Mouse (Mus musculus): ENCODE measurements around the gene Olfr728. TPM values are rescaled to one million over a fixed set of nuclear protein-coding genes. Genes with fewer than 3 reads are reported as not detected.

The Olfr728 gene
- not detected in 2 replicates for polyA plus RNA-seq (2015; fragmentation: Nextera tagmentation; extraction: Ambion mirVana)

- DNase-seq (ENCODE audit: low spot score) = no peak
Observed at GRCm38 (mm10) chr14:50142580-50142979, at the start of gene Olfr728. Gene Olfr728, minus strand, starts transcription at chr14:50142680.

GRCm38 (mm10) chr14:50188098-50188497 lies 45.6 kb upstream of the Olfr728 start, which contains the start of gene Olfr730:
Gene Olfr730, minus strand, starts transcription at chr14:50188198.
- no peak for DNase-seq (ENCODE audit: low spot score)

- no peak for DNase-seq (ENCODE audit: low spot score)
Observed at GRCm38 (mm10) chr14:50152810-50153209, 10.3 kb upstream of the Olfr728 start, which contains the start of gene Olfr729. Gene Olfr729, minus strand, starts transcription at chr14:50152910.

GRCm38 (mm10) chr14:50122886-50123285 lies 19.6 kb downstream of the Olfr728 start, which contains the start of gene Olfr727:
Gene Olfr727, plus strand, starts transcription at chr14:50123186.
- no peak for DNase-seq (ENCODE audit: low spot score)

DNA sequence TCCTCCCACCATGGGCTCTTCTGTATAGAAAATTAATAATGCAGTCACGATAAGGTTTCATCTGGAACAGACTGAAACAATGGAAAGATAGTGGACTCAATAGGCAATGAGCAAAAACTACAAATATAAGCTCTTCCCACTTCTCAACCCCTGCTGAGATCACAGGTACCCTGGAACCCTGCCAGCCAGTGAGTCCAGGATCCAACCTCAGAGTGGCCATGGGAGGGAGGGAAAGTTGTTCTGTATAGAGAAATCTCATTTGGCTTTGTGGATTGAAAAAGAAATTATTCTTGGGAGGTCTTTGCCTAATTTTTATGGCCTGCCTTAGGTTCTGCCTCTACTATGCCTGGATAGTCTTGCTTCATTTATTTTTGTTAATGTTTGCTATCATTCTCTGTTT lies 51.6 kb downstream of the Olfr728 start, which contains the start of gene Olfr726:
Olfr726 (minus strand) TSS at position 101 of the 400 bp plus-strand sequence.
- DNase-seq (ENCODE audit: low spot score) = no peak

Other genes starting within 250 kb of the Olfr728 start
- gene Olfr722, start 240.7 kb downstream of the Olfr728 start, polyA plus RNA-seq (2015; fragmentation: Nextera tagmentation; extraction: Ambion mirVana) = not detected in 2 replicates
- gene Olfr723, start 210.9 kb downstream of the Olfr728 start, polyA plus RNA-seq (2015; fragmentation: Nextera tagmentation; extraction: Ambion mirVana) = not detected in 2 replicates
- gene Olfr724, start 179.4 kb downstream of the Olfr728 start, polyA plus RNA-seq (2015; fragmentation: Nextera tagmentation; extraction: Ambion mirVana) = not detected in 2 replicates
- gene Olfr725, start 102.3 kb downstream of the Olfr728 start, polyA plus RNA-seq (2015; fragmentation: Nextera tagmentation; extraction: Ambion mirVana) = not detected in 2 replicates
- gene Olfr726, start 51.7 kb downstream of the Olfr728 start, polyA plus RNA-seq (2015; fragmentation: Nextera tagmentation; extraction: Ambion mirVana) = not detected in 2 replicates
- gene Olfr727, start 19.5 kb downstream of the Olfr728 start, polyA plus RNA-seq (2015; fragmentation: Nextera tagmentation; extraction: Ambion mirVana) = not detected in 2 replicates
- not detected in 2 replicates for gene Olfr729, start 10.2 kb upstream of the Olfr728 start, polyA plus RNA-seq (2015; fragmentation: Nextera tagmentation; extraction: Ambion mirVana)
- not detected in 2 replicates for gene Olfr730, start 45.5 kb upstream of the Olfr728 start, polyA plus RNA-seq (2015; fragmentation: Nextera tagmentation; extraction: Ambion mirVana)
- not detected in 2 replicates for gene Olfr731, start 99.2 kb upstream of the Olfr728 start, polyA plus RNA-seq (2015; fragmentation: Nextera tagmentation; extraction: Ambion mirVana)
- not detected in 2 replicates for gene Olfr732, start 141.5 kb upstream of the Olfr728 start, polyA plus RNA-seq (2015; fragmentation: Nextera tagmentation; extraction: Ambion mirVana)
- not detected in 2 replicates for gene Olfr733, start 158.8 kb upstream of the Olfr728 start, polyA plus RNA-seq (2015; fragmentation: Nextera tagmentation; extraction: Ambion mirVana)
- gene Olfr734, start 184.1 kb upstream of the Olfr728 start, polyA plus RNA-seq (2015; fragmentation: Nextera tagmentation; extraction: Ambion mirVana) = not detected in 2 replicates
- gene Olfr735, start 206.2 kb upstream of the Olfr728 start, polyA plus RNA-seq (2015; fragmentation: Nextera tagmentation; extraction: Ambion mirVana) = 0.04 TPM in 1 of 2 replicates, not detected in the other
- gene Tlr11, start 215.2 kb upstream of the Olfr728 start, polyA plus RNA-seq (2015; fragmentation: Nextera tagmentation; extraction: Ambion mirVana) = 0.17 and 0.28 TPM in 2 replicates
- not detected in 2 replicates for gene Olfr736, start 238.5 kb upstream of the Olfr728 start, polyA plus RNA-seq (2015; fragmentation: Nextera tagmentation; extraction: Ambion mirVana)